Mouse (Mus musculus): ENCODE results near the gene Meaf6.
A peak's percentile ranks its signal among the peaks of the same experiment; 100 is the strongest.

Meaf6 gene

GRCm38 (mm10) chr4:125084403-125085345 lies at the start of gene Meaf6:
Gene Meaf6, plus strand, starts transcription at chr4:125085134.
- DNase-seq (ENCODE audit: low read depth in 2 of 2, low spot score in 2 of 2): peak; percentile 93 to 94

GRCm38 (mm10) chr4:125044454-125044853 lies 40.5 kb upstream of the Meaf6 start:
- DNase-seq (ENCODE audit: low read depth in 2 of 2, low spot score in 2 of 2): no peak

- no peak for DNase-seq (ENCODE audit: low read depth in 2 of 2, low spot score in 2 of 2)
Observed at GRCm38 (mm10) chr4:125055385-125055784, 29.5 kb upstream of the Meaf6 start.

GRCm38 (mm10) chr4:125056476-125056875 lies 28.5 kb upstream of the Meaf6 start:
- DNase-seq (ENCODE audit: low read depth in 2 of 2, low spot score in 2 of 2): no peak

- DNase-seq (ENCODE audit: low read depth in 2 of 2, low spot score in 2 of 2): no peak
Observed at GRCm38 (mm10) chr4:125057273-125057672, 27.7 kb upstream of the Meaf6 start.

- DNase-seq (ENCODE audit: low read depth in 2 of 2, low spot score in 2 of 2): no peak
Observed at GRCm38 (mm10) chr4:125058033-125058432, 26.9 kb upstream of the Meaf6 start.

GRCm38 (mm10) chr4:125059025-125059424 lies 25.9 kb upstream of the Meaf6 start:
- no peak for DNase-seq (ENCODE audit: low read depth in 2 of 2, low spot score in 2 of 2)

- DNase-seq (ENCODE audit: low read depth in 2 of 2, low spot score in 2 of 2): no peak
Observed at GRCm38 (mm10) chr4:125063829-125064228, 21.1 kb upstream of the Meaf6 start.

- peak; percentile 35 to 54 for DNase-seq (ENCODE audit: low read depth in 2 of 2, low spot score in 2 of 2)
Observed at GRCm38 (mm10) chr4:125065517-125066307, 19.2 kb upstream of the Meaf6 start, which contains the start of gene Dnali1. Gene Dnali1, minus strand, starts transcription at chr4:125065703.

GRCm38 (mm10) chr4:125066490-125067370 lies 18.2 kb upstream of the Meaf6 start, which contains the start of gene Snip1:
Gene Snip1, plus strand, starts transcription at chr4:125066672.
- DNase-seq (ENCODE audit: low read depth in 2 of 2, low spot score in 2 of 2): peak; percentile 82 to 86

GRCm38 (mm10) chr4:125077700-125078099 lies 7.2 kb upstream of the Meaf6 start:
- DNase-seq (ENCODE audit: low read depth in 2 of 2, low spot score in 2 of 2): no peak

GRCm38 (mm10) chr4:125078698-125079097 lies 6.2 kb upstream of the Meaf6 start:
- no peak for DNase-seq (ENCODE audit: low read depth in 2 of 2, low spot score in 2 of 2)

- DNase-seq (ENCODE audit: low read depth in 2 of 2, low spot score in 2 of 2): peak; percentile 23 to 53
Observed at GRCm38 (mm10) chr4:125085346-125085841, 460 bp downstream of the Meaf6 start.

GRCm38 (mm10) chr4:125093031-125093430 lies 8.1 kb downstream of the Meaf6 start:
- no peak for DNase-seq (ENCODE audit: low read depth in 2 of 2, low spot score in 2 of 2)

- no peak for DNase-seq (ENCODE audit: low read depth in 2 of 2, low spot score in 2 of 2)
Observed at GRCm38 (mm10) chr4:125096066-125096465, 11.1 kb downstream of the Meaf6 start.

- no peak for DNase-seq (ENCODE audit: low read depth in 2 of 2, low spot score in 2 of 2)
Observed at GRCm38 (mm10) chr4:125097412-125097811, 12.5 kb downstream of the Meaf6 start.

GRCm38 (mm10) chr4:125099458-125099857 lies 14.5 kb downstream of the Meaf6 start:
- DNase-seq (ENCODE audit: low read depth in 2 of 2, low spot score in 2 of 2): peak; percentile 81 to 88

GRCm38 (mm10) chr4:125101334-125101733 lies 16.4 kb downstream of the Meaf6 start:
- no peak for DNase-seq (ENCODE audit: low read depth in 2 of 2, low spot score in 2 of 2)

GRCm38 (mm10) chr4:125105354-125105753 lies 20.4 kb downstream of the Meaf6 start:
- no peak for DNase-seq (ENCODE audit: low read depth in 2 of 2, low spot score in 2 of 2)

- DNase-seq (ENCODE audit: low read depth in 2 of 2, low spot score in 2 of 2): peak; percentile 77 to 83
Observed at GRCm38 (mm10) chr4:125114638-125115037, 29.7 kb downstream of the Meaf6 start.

All from CD8-positive naive resting alpha-beta T cell, adult 2 months (primary cell).